Mouse (Mus musculus) gastrocnemius, postnatal 4 days (tissue): ENCODE measurements around the gene Gnat2. TPM values are rescaled to one million over a fixed set of nuclear protein-coding genes. Genes with fewer than 3 reads are reported as not detected.

Experiments
- DNase-seq, 2 experiments: peaks; one replicate each; pipeline ENCODE4 v3.0.0; 2021 to 2022; ENCODE audit warnings: low spot score in 2 of 2, mixed read lengths in 2 of 2
- total RNA-seq, 2 experiments: library from RNA; stranded (reverse); gene quantifications; 2 replicates each; pipeline ENCODE4 v1.2.3; 2021

Gnat2 gene
- total RNA-seq, 2 experiments from 2014 or later, result 0.31 to 0.49 TPM

GRCm38 (mm10) chr3:108113591-108114289 is 21.2 kb downstream of the Gnat2 start:
- no peak for DNase-seq

- no peak for DNase-seq
These were observed 24.9 kb downstream of the Gnat2 start for GRCm38 (mm10) chr3:108117465-108117864.

GRCm38 (mm10) chr3:108121101-108121500 is 28.5 kb downstream of the Gnat2 start:
- DNase-seq, result no peak

DNA sequence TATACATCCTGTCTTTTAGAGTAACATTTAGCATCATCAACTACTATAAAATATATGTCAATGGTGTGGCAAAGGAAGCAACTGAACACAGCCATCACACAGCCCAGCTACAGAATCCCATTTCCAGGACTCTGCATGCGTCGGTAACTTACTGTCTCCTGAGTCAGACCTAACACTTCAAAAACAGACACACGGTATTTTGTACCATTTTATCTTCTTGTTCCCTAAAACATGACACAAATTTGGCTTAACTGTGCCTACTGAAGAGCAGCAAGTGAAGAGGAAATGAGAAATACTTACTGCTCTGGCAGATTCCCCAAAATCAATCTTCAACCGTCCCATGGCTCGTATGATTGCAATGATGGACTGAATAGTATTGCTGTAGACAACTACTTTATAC is 30.7 kb downstream of the Gnat2 start:
- no peak for DNase-seq

- no peak for DNase-seq
These were observed 31.5 kb downstream of the Gnat2 start for GRCm38 (mm10) chr3:108124131-108124530.

DNA sequence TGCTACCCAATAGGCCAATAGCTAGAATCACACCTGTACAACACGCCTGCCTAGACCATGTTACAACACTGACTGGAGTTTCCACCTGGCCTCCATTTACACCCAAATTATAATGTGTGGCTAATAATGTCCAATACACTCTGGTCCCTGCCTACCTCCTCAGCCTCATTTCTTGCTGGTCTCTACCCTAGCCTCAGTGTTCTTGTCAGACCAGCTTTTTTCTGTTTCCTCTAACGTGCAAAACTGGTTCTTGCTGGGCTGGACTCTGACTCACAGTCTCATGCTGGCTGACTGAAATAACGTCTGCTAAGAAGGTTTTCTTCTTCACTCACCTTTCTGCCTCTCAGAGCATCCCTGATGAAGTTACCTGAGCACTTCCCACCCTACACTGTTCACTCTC is 33.7 kb downstream of the Gnat2 start:
- DNase-seq, result no peak

DNA sequence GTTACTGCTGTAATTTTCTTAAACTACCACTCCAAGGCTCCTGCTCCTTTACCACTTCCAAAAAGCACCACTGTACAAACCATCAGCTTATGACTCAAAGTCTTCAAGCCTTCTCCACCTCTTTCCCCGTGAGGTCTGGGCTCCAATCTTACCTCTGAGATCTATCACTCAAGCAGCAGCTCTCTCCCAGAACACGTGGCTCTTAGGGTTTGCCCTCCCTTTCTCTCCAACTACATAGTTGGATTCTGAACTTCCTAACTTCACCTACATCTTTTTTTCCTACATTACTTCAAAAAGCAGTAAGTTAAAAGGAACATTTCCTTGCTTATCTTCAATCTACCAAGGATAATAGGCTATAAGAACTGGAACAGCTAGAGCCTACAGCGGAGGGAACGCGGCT is 35.9 kb downstream of the Gnat2 start:
- DNase-seq, result no peak

GRCm38 (mm10) chr3:108129367-108129766 is 36.8 kb downstream of the Gnat2 start:
- DNase-seq, result no peak

DNA sequence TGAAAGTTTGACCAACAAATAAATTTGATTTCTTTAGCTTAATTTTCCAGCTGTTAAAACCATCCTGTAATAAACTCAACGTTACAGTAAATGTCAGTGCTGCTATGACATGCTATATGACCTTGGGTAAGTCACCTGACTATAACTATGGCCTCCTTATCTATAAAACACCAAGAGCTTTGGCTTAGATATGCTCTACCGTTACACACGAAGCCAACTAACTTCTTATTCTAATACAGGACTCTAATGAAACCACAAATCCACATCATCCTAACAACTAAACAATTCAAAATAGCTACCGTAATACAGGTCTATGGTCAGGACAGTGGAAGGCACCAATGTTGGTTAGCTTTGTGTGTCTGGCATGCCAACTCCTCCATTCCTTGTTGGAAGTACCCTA is 37.2 kb downstream of the Gnat2 start:
- no peak for DNase-seq

GRCm38 (mm10) chr3:108131216-108131615 is 38.6 kb downstream of the Gnat2 start:
- DNase-seq, result no peak

DNA sequence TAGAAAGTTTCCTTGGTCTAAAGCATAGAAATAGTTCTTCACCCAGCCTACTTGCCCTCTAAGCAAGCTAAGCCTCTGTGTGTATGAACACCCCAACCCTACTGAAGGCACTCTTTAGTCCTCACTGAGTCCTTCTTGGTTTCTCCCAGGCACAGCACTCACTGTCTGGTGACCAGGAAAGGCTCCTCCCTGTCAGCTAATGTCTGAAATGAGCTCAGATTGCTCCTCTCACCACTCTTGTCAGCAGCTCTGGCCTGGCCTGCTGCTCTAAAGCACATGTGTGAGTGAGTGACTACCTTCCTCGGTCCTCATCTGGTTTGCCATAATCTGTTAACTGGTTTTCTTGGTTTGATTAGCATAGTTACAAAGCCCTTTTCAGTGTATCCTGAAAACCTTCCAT is 39.2 kb downstream of the Gnat2 start:
- no peak for DNase-seq

DNA sequence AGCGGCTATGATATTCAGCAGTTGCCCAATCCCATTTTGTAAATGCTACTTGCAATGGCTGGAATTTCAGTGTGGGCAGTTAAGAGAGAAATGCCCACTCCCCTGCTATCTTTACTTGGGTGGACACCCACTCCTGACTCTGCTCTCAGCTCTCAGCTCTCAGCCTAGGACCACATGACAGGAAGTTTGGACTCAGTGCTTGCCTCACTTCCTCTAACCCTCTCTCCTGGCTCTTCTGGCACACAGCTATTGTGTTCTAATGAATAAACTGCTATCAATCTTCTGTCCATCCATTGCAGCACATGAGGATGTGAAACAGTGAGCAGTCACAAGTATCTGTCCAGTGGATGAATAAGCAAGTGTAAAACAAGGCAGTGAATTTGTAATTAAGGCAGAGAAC is 39.9 kb downstream of the Gnat2 start:
- DNase-seq, result no peak

DNA sequence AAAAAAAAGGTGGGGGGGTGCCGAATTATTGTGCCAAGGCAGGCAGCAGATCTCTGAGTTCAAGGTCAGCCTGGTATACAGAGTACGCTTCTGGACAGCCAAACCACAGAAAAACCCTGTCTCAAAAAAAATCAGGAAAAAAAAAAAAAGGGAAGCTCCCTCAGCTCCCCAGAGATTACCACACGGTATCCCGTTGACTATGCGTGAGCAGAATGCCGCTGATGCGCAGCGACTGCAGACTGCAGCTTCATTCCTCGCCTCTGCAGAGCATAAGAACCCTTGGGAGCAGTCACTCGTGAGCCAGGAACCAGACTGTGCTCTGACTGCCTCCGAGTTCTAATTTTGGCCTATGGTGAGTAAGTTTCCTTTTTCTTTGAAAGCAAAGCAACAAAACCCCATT is 42.1 kb downstream of the Gnat2 start:
- no peak for DNase-seq

DNA sequence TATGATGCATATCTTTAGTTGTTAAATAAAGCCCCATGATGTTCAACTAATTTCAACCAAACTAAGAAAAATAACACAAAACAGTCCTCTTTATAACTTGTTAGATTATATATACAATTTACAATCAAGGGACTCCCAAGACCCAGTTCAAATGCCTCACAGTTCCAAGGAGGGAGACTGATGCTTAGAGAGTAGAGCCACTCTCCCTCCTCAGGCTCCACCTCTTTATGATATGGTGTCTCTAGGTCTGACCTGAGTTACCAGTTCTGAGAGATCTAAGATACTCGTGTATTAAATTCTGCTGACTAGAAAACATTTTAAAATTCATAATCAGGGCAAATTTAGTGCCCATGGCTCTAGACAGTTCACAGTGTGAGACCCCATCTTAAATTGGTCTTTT is 46.5 kb downstream of the Gnat2 start:
- DNase-seq, result no peak

- DNase-seq, result no peak
These were observed 48.2 kb downstream of the Gnat2 start for GRCm38 (mm10) chr3:108140786-108141185.

- peak; percentile 67 to 90 for DNase-seq
These were observed 53.2 kb downstream of the Gnat2 start, which contains the start of gene Gnai3 for GRCm38 (mm10) chr3:108145534-108146445. Gnai3 (minus strand) TSS chr3:108146146.

GRCm38 (mm10) chr3:108146671-108147070 is 54.1 kb downstream of the Gnat2 start:
- DNase-seq, result no peak

- DNase-seq, result peak; percentile 78 to 85
These were observed 55.0 kb downstream of the Gnat2 start for GRCm38 (mm10) chr3:108147386-108148235.
